16 mouse cellular contexts compared by ENCODE assay signal in the genomic region with DNA sequence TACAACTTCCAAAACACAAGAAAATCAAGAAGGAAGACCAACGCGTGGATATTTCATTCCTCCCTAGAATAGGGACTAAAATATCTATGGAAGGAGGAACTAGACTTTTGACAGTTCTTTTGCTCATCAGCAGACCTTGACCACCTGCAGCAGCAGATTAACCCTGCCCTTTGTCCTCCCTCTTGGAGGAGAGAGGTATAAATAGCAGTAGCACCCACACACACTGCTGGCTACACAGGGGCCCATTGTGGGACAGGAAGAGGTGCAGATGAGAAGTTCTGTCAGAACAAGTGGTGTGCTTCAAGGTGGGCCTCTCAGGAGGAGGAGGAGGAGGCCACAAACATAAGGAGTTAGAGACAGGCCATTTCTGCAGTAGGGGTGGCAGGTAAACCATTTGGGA. TPM values are rescaled to one million over a fixed set of nuclear protein-coding genes. Genes with fewer than 3 reads are reported as not detected.
"Had no signal": no experiment of that assay in that cellular context is flagged by ENCODE, and none has a peak within 500 bp of the region (broad histone marks: within the 10 kb centered on the region; RNA-seq: fewer than 3 reads in every experiment).

No protein-coding gene starts in this region.

- H3K9ac ChIP-seq: lung, embryonic 15.5 days; midbrain, embryonic 13.5 days; midbrain, embryonic 15.5 days; neural tube, embryonic 12.5 days had no signal

- H3K4me2 ChIP-seq: lung, embryonic 15.5 days; midbrain, embryonic 11.5 days; midbrain, embryonic 13.5 days; midbrain, embryonic 15.5 days; neural tube, embryonic 12.5 days had no signal

- H3K4me3 ChIP-seq: lung, embryonic 15.5 days; megakaryocyte, embryonic 14.5 days; midbrain, embryonic 13.5 days; midbrain, embryonic 15.5 days; neural tube, embryonic 12.5 days had no signal

- H3K9me3 ChIP-seq: lung, embryonic 15.5 days; megakaryocyte, embryonic 14.5 days; midbrain, embryonic 13.5 days; midbrain, embryonic 15.5 days; neural tube, embryonic 12.5 days had no signal

- H3K27me3 ChIP-seq: lung, embryonic 15.5 days; megakaryocyte, embryonic 14.5 days; midbrain, embryonic 13.5 days; midbrain, embryonic 15.5 days; neural tube, embryonic 12.5 days had no signal

- H3K4me1 ChIP-seq: midbrain, embryonic 13.5 days; midbrain, embryonic 15.5 days; neural tube, embryonic 12.5 days had no signal

- ATAC-seq: lung, postnatal 0 days; midbrain, embryonic 13.5 days; midbrain, embryonic 15.5 days had no signal

- H3K27ac ChIP-seq: lung, embryonic 15.5 days; macrophage; midbrain, embryonic 13.5 days; midbrain, embryonic 15.5 days; neural tube, embryonic 12.5 days had no signal

- DNase-seq: lung, adult 2 months; lung, postnatal 14 days; lung, postnatal 36 days; right cerebral cortex, postnatal 14 days; thymus, adult 18-20 months; thymus, postnatal 25 days; thymus, postnatal 4 days had no signal

RNA-seq across cellular contexts. Expression of a gene that starts 56.5 kb away (rescaled TPM):
- total RNA-seq: monocyte, adult 5-6 weeks had no signal
